Mouse (Mus musculus) intestine, embryonic 16.5 days (tissue): ENCODE data around the gene Olfr91. TPM values are rescaled to one million over a fixed set of nuclear protein-coding genes. Genes with fewer than 3 reads are reported as not detected.
"Not testable (repeated sequence)": the region's sequence is repeated elsewhere in the genome, so short reads cannot be mapped to it uniquely, and the experiment has no call there.

Experiments
- ATAC-seq: fragments of 200-750 bp; cut with Nextera tagmentation; 2 replicates; pipeline ENCODE4 v1.8.0; 2017; ENCODE audit warnings: moderate TSS enrichment, moderate library complexity
- H3K27ac ChIP-seq: fragments of 300-500 bp; sonication (generic); 2 replicates; pipeline ENCODE4 v1.5.1; 2014; ENCODE audit warnings: mild to moderate bottlenecking, low read length
- H3K27me3 ChIP-seq: fragments of 300-500 bp; sonication (generic); replicated peaks from 2 replicates; pipeline ENCODE4 v1.6.1; 2014; ENCODE audit warnings: low read length, control low read depth, mixed read lengths; ENCODE audit not compliant: control insufficient read depth, insufficient read depth
- H3K36me3 ChIP-seq: fragments of 300-500 bp; sonication (generic); 2 replicates; pipeline ENCODE4 v1.6.1; 2014; ENCODE audit warnings: low read length, control low read depth; ENCODE audit not compliant: control insufficient read depth, insufficient read depth
- H3K4me1 ChIP-seq: fragments of 300-500 bp; sonication (generic); 2 replicates; pipeline ENCODE4 v1.6.1; 2014; ENCODE audit warnings: low read length, control low read depth, mixed read lengths; ENCODE audit not compliant: control insufficient read depth, insufficient read depth
- H3K4me2 ChIP-seq: fragments of 300-500 bp; sonication (generic); 2 replicates; pipeline ENCODE4 v1.6.1; 2014; ENCODE audit warnings: low read depth, low read length, control low read depth
- H3K4me3 ChIP-seq: fragments of 300-500 bp; sonication (generic); 2 replicates; pipeline ENCODE4 v1.5.1; 2014; ENCODE audit warnings: mild to moderate bottlenecking, low read length
- H3K9ac ChIP-seq: fragments of 300-500 bp; sonication (generic); 2 replicates; pipeline ENCODE4 v1.6.1; 2014; ENCODE audit warnings: low read depth, low read length
- H3K9me3 ChIP-seq: fragments of 300-500 bp; sonication (generic); 2 replicates; pipeline ENCODE4 v1.6.1; 2016; ENCODE audit warnings: low read length, control low read depth; ENCODE audit not compliant: control insufficient read depth
- WGBS: fragments of 180-500 bp; shearing (Covaris S2); extraction: QIAGEN DNeasy Blood & Tissue Kit; methylation state at CpG from one replicate; pipeline ENCODE4 v1.1.7; 2014; 5-methylcytosine and 5-hydroxymethylcytosine counted together
- polyA plus RNA-seq: library from polyadenylated mRNA; unstranded; fragments of >200 nt; fragmentation: Nextera tagmentation; extraction: Ambion mirVana; gene quantifications from 2 replicates; pipeline ENCODE4 v1.2.1, GENCODE M21; 2015

The Olfr91 gene
- not detected in 2 replicates for polyA plus RNA-seq

- H3K4me2 ChIP-seq = no peak within 1 kb of the TSS
- H3K36me3 ChIP-seq = no peaks in the 10 kb centered on the region
- ATAC-seq = no peak
- no peak within 1 kb of the TSS for H3K4me3 ChIP-seq
- H3K9me3 ChIP-seq = no peaks in the 10 kb centered on the region
- no peak within 1 kb of the TSS for H3K27ac ChIP-seq
- 85% methylated on average over 1 of the region's 1 CpGs for whole genome bisulfite sequencing
- H3K27me3 ChIP-seq = no peaks in the 10 kb centered on the region
- H3K4me1 ChIP-seq = no peaks in the 10 kb centered on the region
- no peak within 1 kb of the TSS for H3K9ac ChIP-seq
Observed at GRCm38 (mm10) chr17:37098178-37098577, at the start of gene Olfr91. Gene Olfr91, minus strand, starts transcription at chr17:37098278.

GRCm38 (mm10) chr17:37131366-37131765 lies 33.3 kb upstream of the Olfr91 start:
- not testable (repeated sequence) for H3K27ac ChIP-seq, H3K36me3 ChIP-seq, H3K4me1 ChIP-seq, ATAC-seq, H3K27me3 ChIP-seq, H3K9ac ChIP-seq, H3K9me3 ChIP-seq, H3K4me2 ChIP-seq, H3K4me3 ChIP-seq
- 64% methylated on average over 4 of the region's 4 CpGs for WGBS

GRCm38 (mm10) chr17:37119988-37120387 lies 21.9 kb upstream of the Olfr91 start, which contains the start of gene Olfr92:
Gene Olfr92, minus strand, starts transcription at chr17:37120088.
- no peaks in the 10 kb centered on the region for H3K4me1 ChIP-seq
- no peak within 1 kb of the TSS for H3K9ac ChIP-seq
- WGBS = 89% methylated on average over 2 of the region's 2 CpGs
- no peaks in the 10 kb centered on the region for H3K9me3 ChIP-seq
- no peak within 1 kb of the TSS for H3K27ac ChIP-seq
- ATAC-seq = no peak
- H3K27me3 ChIP-seq = no peaks in the 10 kb centered on the region
- no peaks in the 10 kb centered on the region for H3K36me3 ChIP-seq
- no peak within 1 kb of the TSS for H3K4me2 ChIP-seq
- no peak within 1 kb of the TSS for H3K4me3 ChIP-seq

DNA sequence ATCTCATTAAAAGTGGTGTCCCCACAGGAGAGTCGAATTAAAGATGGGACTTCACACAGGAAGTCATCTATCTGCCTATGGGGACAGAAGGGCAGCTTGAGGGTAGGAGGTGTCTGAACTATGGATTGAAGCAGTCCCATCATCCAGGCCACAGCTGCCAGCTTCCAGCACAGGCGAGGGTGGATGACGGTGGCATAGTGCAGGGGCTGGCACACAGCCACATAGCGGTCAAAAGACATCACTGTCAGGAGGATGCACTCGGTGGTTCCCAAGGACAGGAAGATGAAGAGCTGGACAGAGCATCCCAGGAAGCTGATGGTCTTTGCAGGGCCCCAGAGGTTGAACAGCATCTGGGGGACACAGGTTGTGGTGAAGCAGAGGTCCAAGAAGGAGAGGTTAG lies 4.8 kb downstream of the Olfr91 start:
- Histone ChIP-seq H3K9ac (no peak overlapping the region), H3K4me2 (no peak overlapping the region), H3K27me3 (no peaks in the 10 kb centered on the region), H3K27ac (no peak overlapping the region), H3K9me3 (no peaks in the 10 kb centered on the region), H3K36me3 (no peaks in the 10 kb centered on the region), H3K4me1 (no peaks in the 10 kb centered on the region), H3K4me3 (no peak overlapping the region)
- ATAC-seq = no peak
- WGBS = 76% methylated on average over 5 of the region's 5 CpGs

- Histone ChIP-seq H3K4me3 (no peak overlapping the region), H3K27ac (no peak overlapping the region), H3K36me3 (no peaks in the 10 kb centered on the region), H3K9ac (no peak overlapping the region), H3K4me2 (no peak overlapping the region), H3K27me3 (no peaks in the 10 kb centered on the region), H3K4me1 (no peaks in the 10 kb centered on the region), H3K9me3 (no peaks in the 10 kb centered on the region)
- WGBS = 72% methylated on average over 1 of the region's 1 CpGs
- ATAC-seq = no peak
Observed at GRCm38 (mm10) chr17:37092198-37092597, 5.9 kb downstream of the Olfr91 start.

- H3K4me1 ChIP-seq = no peaks in the 10 kb centered on the region
Observed at GRCm38 (mm10) chr17:37088399-37088798, 9.7 kb downstream of the Olfr91 start, which contains the start of gene Olfr90. Gene Olfr90, minus strand, starts transcription at chr17:37088499.

GRCm38 (mm10) chr17:37085545-37085944 lies 12.5 kb downstream of the Olfr91 start:
- no peaks in the 10 kb centered on the region for H3K9me3 ChIP-seq
- H3K4me2 ChIP-seq = no peak overlapping the region
- H3K27ac ChIP-seq = no peak overlapping the region
- no peak for ATAC-seq
- no peaks in the 10 kb centered on the region for H3K4me1 ChIP-seq
- H3K4me3 ChIP-seq = no peak overlapping the region
- 74% methylated on average over 10 of the region's 10 CpGs for WGBS
- H3K9ac ChIP-seq = no peak overlapping the region
- H3K27me3 ChIP-seq = no peaks in the 10 kb centered on the region
- no peaks in the 10 kb centered on the region for H3K36me3 ChIP-seq

More at GRCm38 (mm10) chr17:37088399-37088798, 9.7 kb downstream of the Olfr91 start, which contains the start of gene Olfr90:
- H3K27ac ChIP-seq = no peak within 1 kb of the TSS
- ATAC-seq = no peak
- H3K9ac ChIP-seq = no peak within 1 kb of the TSS
- H3K4me2 ChIP-seq = no peak within 1 kb of the TSS
- H3K36me3 ChIP-seq = no peaks in the 10 kb centered on the region
- no peaks in the 10 kb centered on the region for H3K27me3 ChIP-seq
- H3K9me3 ChIP-seq = no peaks in the 10 kb centered on the region
- H3K4me3 ChIP-seq = no peak within 1 kb of the TSS

DNA sequence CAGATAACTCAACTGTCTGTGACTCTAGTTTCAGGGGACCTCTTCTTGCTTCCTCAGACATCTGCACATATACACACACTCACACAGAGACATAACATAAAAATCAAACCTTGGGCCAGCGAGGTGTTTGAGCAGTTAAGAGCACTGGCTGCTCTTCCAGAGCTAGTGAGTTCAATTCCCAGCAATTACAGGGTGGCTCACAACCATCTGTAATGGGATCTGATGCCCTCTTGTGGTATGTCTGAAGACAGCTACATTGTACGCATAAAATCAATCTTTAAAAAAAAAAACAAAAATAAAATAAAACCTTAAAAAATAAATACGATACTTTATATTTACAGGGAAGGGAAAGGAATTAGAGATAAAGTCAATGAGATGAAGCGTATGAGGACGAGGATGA lies 13.4 kb downstream of the Olfr91 start:
- Histone ChIP-seq H3K4me1 (no peaks in the 10 kb centered on the region), H3K9me3 (no peaks in the 10 kb centered on the region), H3K9ac (no peak overlapping the region), H3K4me3 (no peak overlapping the region), H3K27me3 (no peaks in the 10 kb centered on the region), H3K36me3 (no peaks in the 10 kb centered on the region), H3K27ac (no peak overlapping the region), H3K4me2 (no peak overlapping the region)
- WGBS = 69% methylated on average over 5 of the region's 5 CpGs
- no peak for ATAC-seq

DNA sequence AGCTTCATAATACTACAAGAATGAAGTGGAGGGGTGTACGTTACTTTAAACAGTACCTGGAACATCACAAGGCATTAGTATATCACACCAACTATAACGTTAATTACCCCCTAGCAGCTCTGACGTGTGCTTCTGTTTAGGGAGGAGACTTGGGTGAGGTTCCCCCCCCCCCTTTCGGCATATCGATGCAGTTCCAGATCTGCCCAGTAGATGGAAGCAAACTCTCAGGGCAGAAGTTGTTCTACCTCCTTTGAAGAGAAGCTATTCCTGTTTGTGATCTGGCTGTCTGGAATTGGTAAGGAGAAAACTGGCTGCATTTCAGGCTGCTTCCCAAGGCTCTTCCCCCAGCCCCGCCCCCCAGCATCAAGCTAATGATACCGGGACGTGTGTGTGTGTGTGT lies 14.8 kb downstream of the Olfr91 start:
- H3K4me1 ChIP-seq = no peaks in the 10 kb centered on the region
- no peaks in the 10 kb centered on the region for H3K36me3 ChIP-seq
- no peak overlapping the region for H3K4me3 ChIP-seq
- H3K4me2 ChIP-seq = no peak overlapping the region
- H3K9me3 ChIP-seq = no peaks in the 10 kb centered on the region
- no peaks in the 10 kb centered on the region for H3K27me3 ChIP-seq
- WGBS = 4% methylated on average over 8 of the region's 8 CpGs
- no peak overlapping the region for H3K27ac ChIP-seq
- ATAC-seq = peak; percentile 74
- no peak overlapping the region for H3K9ac ChIP-seq

DNA sequence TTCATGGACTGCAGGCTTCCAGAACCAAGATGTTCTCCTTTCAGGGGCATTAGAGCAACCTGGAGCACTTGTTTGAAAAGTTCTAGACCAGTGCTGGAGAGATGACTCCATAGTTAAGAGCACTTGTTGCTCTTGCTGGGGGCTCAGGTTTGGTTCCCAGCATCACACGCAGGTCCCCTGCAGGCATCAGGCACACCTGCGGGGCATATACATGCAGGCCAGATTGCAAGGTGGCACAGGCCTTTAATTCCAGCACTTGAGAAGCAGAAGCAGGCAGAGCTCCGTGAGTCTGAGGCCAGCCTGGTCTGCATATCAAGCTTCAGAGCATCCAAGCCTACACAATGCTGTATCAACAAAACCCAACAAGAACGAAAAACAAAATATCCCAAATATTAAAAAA lies 16.4 kb downstream of the Olfr91 start:
- Histone ChIP-seq H3K27me3 (no peaks in the 10 kb centered on the region), H3K36me3 (no peaks in the 10 kb centered on the region), H3K4me2 (no peak overlapping the region), H3K4me1 (no peaks in the 10 kb centered on the region), H3K4me3 (no peak overlapping the region), H3K27ac (no peak overlapping the region), H3K9ac (no peak overlapping the region), H3K9me3 (no peaks in the 10 kb centered on the region)
- ATAC-seq = no peak
- 86% methylated on average over 4 of the region's 4 CpGs for WGBS
